Mouse (Mus musculus) E14TG2a.4 (cell line): ENCODE data around the gene Bsn.

Experiments
- H3K27me3 ChIP-seq: 2 replicates; pipeline ENCODE4 v1.6.1; 2014; ENCODE audit warnings: low read length, control low read depth; ENCODE audit not compliant: insufficient read depth
- H3K36me3 ChIP-seq: 2 replicates; pipeline ENCODE4 v1.6.1; 2014; ENCODE audit warnings: low read length, control low read depth; ENCODE audit not compliant: insufficient read depth
- H3K4me1 ChIP-seq: replicated peaks from 2 replicates; pipeline ENCODE4 v1.6.1; 2014; ENCODE audit warnings: low read depth, low read length, control low read depth
- H3K4me3 ChIP-seq: replicated peaks from 2 replicates; pipeline ENCODE4 v1.5.1; 2014; ENCODE audit warnings: mild to moderate bottlenecking, low read length
- H3K9me3 ChIP-seq: 2 replicates; pipeline ENCODE4 v1.6.1; 2014; ENCODE audit warnings: low read length, control low read depth
- CTCF ChIP-seq: conservative IDR thresholded peaks from 2 replicates; pipeline ENCODE4 v1.5.1; 2014; ENCODE audit warnings: low read length
- NANOG ChIP-seq: IDR thresholded peaks from 2 replicates; pipeline ENCODE4 v1.6.1; 2014; ENCODE audit warnings: borderline replicate concordance, low read length, mixed read lengths
- POU5F1 ChIP-seq: IDR thresholded peaks from 2 replicates; pipeline ENCODE4 v1.6.1; 2014; ENCODE audit warnings: low read length, borderline replicate concordance

Gene Bsn

GRCm38 (mm10) chr9:108090611-108091120 lies 99.5 kb downstream of the Bsn start:
- no peaks in the 10 kb centered on the region for H3K9me3 ChIP-seq
- peaks cover 76% of the 10 kb centered on the region for H3K36me3 ChIP-seq
- no peaks in the 10 kb centered on the region for H3K27me3 ChIP-seq
- H3K4me3 ChIP-seq = no peak overlapping the region
- TF ChIP-seq CTCF (no peak), NANOG (no peak), POU5F1 (no peak)
- peaks cover 25% of the 10 kb centered on the region for H3K4me1 ChIP-seq

GRCm38 (mm10) chr9:108085261-108085660 lies 104.9 kb downstream of the Bsn start:
- Histone ChIP-seq H3K9me3 (no peaks in the 10 kb centered on the region), H3K4me1 (peaks cover 27% of the 10 kb centered on the region), H3K4me3 (no peak overlapping the region), H3K27me3 (peaks cover 26% of the 10 kb centered on the region), H3K36me3 (peaks cover 70% of the 10 kb centered on the region)
- TF ChIP-seq NANOG (no peak), POU5F1 (no peak), CTCF (no peak)

- Histone ChIP-seq H3K9me3 (no peaks in the 10 kb centered on the region), H3K27me3 (peaks cover 36% of the 10 kb centered on the region), H3K36me3 (peaks cover 53% of the 10 kb centered on the region), H3K4me1 (peaks cover 39% of the 10 kb centered on the region), H3K4me3 (no peak overlapping the region)
- no peak for TF ChIP-seq POU5F1
- no peak for TF ChIP-seq NANOG
- no peak for TF ChIP-seq CTCF
Measured at GRCm38 (mm10) chr9:108083561-108083960, 106.6 kb downstream of the Bsn start.

GRCm38 (mm10) chr9:108082988-108083431 lies 107.2 kb downstream of the Bsn start, which contains the start of gene Rnf123:
TSS of gene Rnf123 (minus strand) at chr9:108083346.
- Histone ChIP-seq H3K36me3 (peaks cover 47% of the 10 kb centered on the region), H3K9me3 (no peaks in the 10 kb centered on the region), H3K27me3 (peaks cover 36% of the 10 kb centered on the region), H3K4me1 (peaks cover 45% of the 10 kb centered on the region), H3K4me3 (peak within 1 kb of the TSS; percentile 77)
- TF ChIP-seq NANOG (no peak), POU5F1 (no peak), CTCF (no peak)

DNA sequence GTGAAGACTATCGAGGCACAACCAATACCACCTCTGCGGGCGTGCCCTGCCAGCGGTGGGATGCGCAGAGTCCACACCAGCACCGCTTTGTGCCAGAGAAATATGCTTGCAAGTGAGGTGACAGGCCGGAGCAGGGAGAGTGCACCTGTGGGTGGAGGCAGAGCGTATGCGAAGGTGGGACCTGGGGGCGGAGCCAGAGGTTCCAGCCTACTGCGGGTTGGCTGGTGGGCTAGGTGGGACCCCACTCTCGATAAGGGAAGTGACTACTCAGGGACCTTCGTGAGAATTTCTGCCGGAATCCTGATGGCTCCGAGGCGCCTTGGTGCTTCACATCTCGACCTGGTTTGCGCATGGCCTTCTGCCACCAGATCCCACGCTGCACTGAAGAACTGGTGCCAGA lies 107.6 kb downstream of the Bsn start:
- H3K27me3 ChIP-seq = peaks cover 36% of the 10 kb centered on the region
- H3K9me3 ChIP-seq = no peaks in the 10 kb centered on the region
- peaks cover 43% of the 10 kb centered on the region for H3K36me3 ChIP-seq
- peak overlapping the region; percentile 77 for H3K4me3 ChIP-seq
- H3K4me1 ChIP-seq = peaks cover 48% of the 10 kb centered on the region
- no peak for TF ChIP-seq NANOG
- TF ChIP-seq CTCF = no peak
- TF ChIP-seq POU5F1 = no peak

DNA sequence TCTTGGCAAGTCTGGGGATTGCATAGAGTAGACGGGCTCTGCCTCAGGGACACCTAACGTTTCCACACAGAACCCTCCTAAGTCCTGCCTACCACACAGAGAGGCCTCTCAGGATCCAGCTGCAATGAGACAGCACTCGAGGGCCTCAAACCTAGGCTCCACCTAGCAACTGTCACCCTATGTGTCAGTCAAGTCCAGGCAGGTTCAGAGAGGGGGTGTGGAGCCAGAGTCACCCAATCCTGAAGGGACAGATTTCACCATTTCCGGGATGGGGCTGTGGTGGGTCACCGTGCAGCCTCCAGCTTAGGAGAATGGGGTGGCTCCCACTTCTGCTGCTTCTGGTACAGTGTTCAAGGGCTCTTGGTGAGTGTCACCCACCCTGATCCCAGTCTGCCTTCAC lies 110.0 kb downstream of the Bsn start, which contains the start of gene Mst1:
Gene Mst1 (plus strand): TSS at position 269 of the 400 bp plus-strand sequence.
- H3K4me1 ChIP-seq = peaks cover 53% of the 10 kb centered on the region
- H3K9me3 ChIP-seq = no peaks in the 10 kb centered on the region
- H3K36me3 ChIP-seq = peaks cover 26% of the 10 kb centered on the region
- H3K27me3 ChIP-seq = peaks cover 36% of the 10 kb centered on the region
- TF ChIP-seq NANOG = no peak
- no peak for TF ChIP-seq POU5F1
- TF ChIP-seq CTCF = no peak
- H3K4me3 ChIP-seq = peak within 1 kb of the TSS; percentile 89

- no peak for TF ChIP-seq NANOG
- Histone ChIP-seq H3K27me3 (no peaks in the 10 kb centered on the region), H3K4me1 (peaks cover 26% of the 10 kb centered on the region), H3K9me3 (no peaks in the 10 kb centered on the region), H3K4me3 (no peak overlapping the region), H3K36me3 (peaks cover 28% of the 10 kb centered on the region)
Measured at GRCm38 (mm10) chr9:108073141-108073930, 116.8 kb downstream of the Bsn start.

GRCm38 (mm10) chr9:108072481-108072924 lies 117.7 kb downstream of the Bsn start:
- H3K4me3 ChIP-seq = no peak overlapping the region
- peaks cover 28% of the 10 kb centered on the region for H3K36me3 ChIP-seq
- H3K4me1 ChIP-seq = peaks cover 25% of the 10 kb centered on the region
- TF ChIP-seq CTCF = no peak
- no peak for TF ChIP-seq POU5F1
- no peak for TF ChIP-seq NANOG
- H3K27me3 ChIP-seq = no peaks in the 10 kb centered on the region
- no peaks in the 10 kb centered on the region for H3K9me3 ChIP-seq
